Mouse (Mus musculus) heart, postnatal 0 days (tissue): Measurements from ENCODE around the gene Socs4.

ENCODE experiments used
- CTCF ChIP-seq: IDR thresholded peaks from 2 replicates; pipeline ENCODE4 v1.5.1; 2016; ENCODE audit warnings: antibody characterized with exemption, control low read depth, low read depth
- EP300 ChIP-seq: IDR thresholded peaks from 2 replicates; pipeline ENCODE4 v1.6.1; 2016; ENCODE audit warnings: antibody characterized with exemption, low read depth

GRCm38 (mm10) chr14:47275417-47275816 lies 1.3 kb upstream of the Socs4 start:
- TF ChIP-seq CTCF (no peak), EP300 (no peak)
